In the genomic region with DNA sequence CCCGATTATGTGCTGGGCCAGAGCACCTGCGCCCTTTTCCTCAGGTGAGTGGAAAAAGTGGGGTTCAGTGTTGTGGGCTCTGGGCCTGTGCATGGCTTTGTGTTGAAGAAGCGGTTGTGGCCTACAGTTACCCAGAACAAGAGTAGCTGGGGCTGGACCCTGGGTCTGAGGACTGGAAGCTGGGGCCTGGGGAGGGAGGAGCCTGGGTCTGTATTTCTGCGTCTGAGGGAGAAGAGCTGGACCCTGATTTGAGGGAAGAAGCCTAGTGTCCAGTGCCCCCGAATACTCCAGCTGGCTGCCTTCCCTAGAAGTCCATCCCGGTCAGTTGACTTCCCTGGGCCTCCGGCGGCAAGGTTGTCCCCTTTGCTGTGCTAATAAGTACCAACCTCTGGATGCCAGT, we compare ENCODE assay signal across 32 mouse cellular contexts. TPM values are rescaled to one million over a fixed set of nuclear protein-coding genes. Genes with fewer than 3 reads are reported as not detected.
"Had no signal": no experiment of that assay in that cellular context is flagged by ENCODE, and none has a peak within 500 bp of the region (broad histone marks: within the 10 kb centered on the region; RNA-seq: fewer than 3 reads in every experiment).

No protein-coding gene starts in this region.

- DNase-seq: left cerebral cortex, postnatal 4 days; liver; liver, embryonic 13.5 days; liver, postnatal 0 days; lung, adult 18-20 months; lung, adult 2 months; lung, embryonic 14.5 days; lung, postnatal 10 days; lung, postnatal 14 days; lung, postnatal 36 days; lung, postnatal 4 days; midbrain, embryonic 14.5 days had no signal

- H3K27me3 ChIP-seq: limb, embryonic 12.5 days; limb, embryonic 13.5 days; limb, embryonic 15.5 days; liver, embryonic 12.5 days; liver, embryonic 13.5 days; liver, embryonic 15.5 days; lung, embryonic 15.5 days; megakaryocyte, embryonic 14.5 days; midbrain, embryonic 12.5 days; midbrain, embryonic 13.5 days; midbrain, embryonic 15.5 days; neural tube, embryonic 12.5 days had no signal

- H3K9ac ChIP-seq: limb, embryonic 12.5 days; limb, embryonic 13.5 days; limb, embryonic 15.5 days; liver, embryonic 12.5 days; liver, embryonic 13.5 days; liver, embryonic 14.5 days; liver, embryonic 15.5 days; liver, postnatal 0 days; lung, embryonic 14.5 days; lung, embryonic 15.5 days; midbrain, embryonic 12.5 days; midbrain, embryonic 15.5 days; neural tube, embryonic 12.5 days had no signal

- H3K27ac ChIP-seq: limb, embryonic 10.5 days; limb, embryonic 12.5 days; limb, embryonic 13.5 days; limb, embryonic 15.5 days; liver, embryonic 12.5 days; liver, embryonic 13.5 days; liver, embryonic 14.5 days; liver, embryonic 15.5 days; lung, embryonic 15.5 days; macrophage; midbrain, embryonic 10.5 days; midbrain, embryonic 12.5 days; midbrain, embryonic 13.5 days; midbrain, embryonic 15.5 days; neural tube, embryonic 12.5 days had no signal

- H3K4me3 ChIP-seq: limb, embryonic 10.5 days; limb, embryonic 12.5 days; limb, embryonic 13.5 days; limb, embryonic 15.5 days; liver, embryonic 12.5 days; liver, embryonic 13.5 days; liver, embryonic 15.5 days; lung, embryonic 15.5 days; megakaryocyte, embryonic 14.5 days; midbrain, embryonic 12.5 days; midbrain, embryonic 13.5 days; midbrain, embryonic 15.5 days; myocyte; neural tube, embryonic 12.5 days had no signal

- H3K9me3 ChIP-seq: limb, embryonic 10.5 days; limb, embryonic 12.5 days; limb, embryonic 13.5 days; limb, embryonic 15.5 days; liver, embryonic 12.5 days; liver, embryonic 13.5 days; liver, embryonic 15.5 days; lung, embryonic 15.5 days; megakaryocyte, embryonic 14.5 days; midbrain, embryonic 10.5 days; midbrain, embryonic 12.5 days; midbrain, embryonic 13.5 days; midbrain, embryonic 15.5 days; neural tube, embryonic 12.5 days had no signal

RNA-seq across cellular contexts. Expression of a gene that starts 9.3 kb away (rescaled TPM):
- total RNA-seq: monocyte, adult 5-6 weeks had no signal

RNA-seq across cellular contexts. Expression of a gene that starts 40.4 kb away (rescaled TPM):
- polyA plus RNA-seq: limb, embryonic 11.5 days; liver, embryonic 13.5 days; liver, embryonic 16.5 days; lung, embryonic 14.5 days; midbrain, embryonic 13.5 days; midbrain, embryonic 14.5 days; midbrain, embryonic 15.5 days; neural tube, embryonic 11.5 days; neural tube, embryonic 12.5 days had no signal
